In the genomic region with DNA sequence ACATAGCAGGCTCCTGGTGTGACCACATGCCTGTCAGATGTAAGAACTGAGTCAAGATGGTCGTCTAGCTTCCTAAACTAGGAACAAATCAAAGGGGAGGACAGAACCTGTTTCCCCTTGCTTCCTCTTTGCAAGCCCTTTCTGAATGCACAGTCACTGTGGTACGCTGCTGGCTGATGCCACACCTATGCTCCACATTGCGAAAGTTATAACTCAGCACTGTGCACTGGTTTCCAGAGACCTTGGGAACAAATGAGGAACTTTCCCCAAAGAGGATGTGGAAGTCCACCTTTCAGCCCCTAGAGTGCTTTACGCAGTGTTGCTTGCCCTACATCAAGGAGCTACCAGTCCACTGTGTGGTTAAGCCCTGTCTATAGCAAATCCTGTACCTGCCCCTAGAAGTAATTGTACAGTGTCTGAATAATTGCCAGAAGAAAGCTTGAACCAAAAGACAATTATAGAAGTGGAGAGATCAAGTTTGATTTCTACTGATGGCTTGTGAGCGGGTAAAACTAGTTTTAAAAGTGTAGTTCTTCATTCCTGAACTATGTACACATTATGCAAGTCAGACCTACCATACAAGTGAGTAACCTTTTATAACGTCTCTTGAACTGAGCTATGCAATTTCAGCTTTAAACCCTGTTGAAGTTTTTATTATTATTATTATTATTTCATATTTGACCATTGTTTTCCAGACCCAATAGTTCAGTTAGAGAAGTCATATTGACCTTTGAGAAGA, we compare ENCODE assay signal across 20 mouse cellular contexts. TPM values are rescaled to one million over a fixed set of nuclear protein-coding genes. Genes with fewer than 3 reads are reported as not detected.
DNase-seq lines count a peak whose midpoint lies in the region; ATAC-seq and TF ChIP-seq lines count a peak whose summit lies in the region.
"Had no signal": no experiment of that assay in that cellular context is flagged by ENCODE, and none has a peak within 500 bp of the region (broad histone marks: within the 10 kb centered on the region; RNA-seq: fewer than 3 reads in every experiment).

No protein-coding gene starts in this region.

- dilution Hi-C loops in CH12.LX (cut with MboI; ENCODE audit: extremely low pct_ligation_motif_present, extremely low pct_unique_long_range_greater_than_20kb, low sequenced_read_pairs), result no loop called here

- DNase-seq in embryonic facial prominence, embryonic 14.5 days (ENCODE audit: low spot score), result peak; percentile 26
- no peak for DNase-seq in embryonic facial prominence, embryonic 10.5 days (ENCODE audit: low spot score)
- peak; percentile 17 for DNase-seq in CH12.LX (ENCODE audit: extremely low read depth)
- DNase-seq in monocyte, adult 2 months (ENCODE audit: low read depth in 1 of 2, low spot score in 2 of 2), result peak; percentile 59 to 82
- DNase-seq in gastrocnemius, postnatal 10 days, result no peak
- no peak for DNase-seq in gastrocnemius, postnatal 4 days (ENCODE audit: low spot score in 2 of 2)
- DNase-seq in hindbrain, embryonic 14.5 days (ENCODE audit: low spot score), result no peak
- DNase-seq: cerebellum, adult 11 months; heart, adult 18-20 months; kidney, adult 11 months; kidney, postnatal 14 days; thymus, postnatal 4 days had no signal

- 79% methylated on average over 6 of the region's 6 CpGs for WGBS in embryonic facial prominence, embryonic 14.5 days
- 88% methylated on average over 6 of the region's 6 CpGs for WGBS in embryonic facial prominence, embryonic 10.5 days
- 56% methylated on average over 6 of the region's 6 CpGs for WGBS in lung, embryonic 16.5 days
- 87% methylated on average over 6 of the region's 6 CpGs for WGBS in hindbrain, embryonic 14.5 days

- ATAC-seq in embryonic facial prominence, embryonic 14.5 days (ENCODE audit: low read depth), result 0 out of 2 replicates have a peak, but pooled peaks have one; percentile 30
- ATAC-seq in lung, embryonic 16.5 days (ENCODE audit: low read depth), result peak; percentile 69
- no peak for ATAC-seq in hindbrain, embryonic 14.5 days (ENCODE audit: low FRiP score)
- ATAC-seq: midbrain, embryonic 16.5 days had no signal

- H3K36me3 ChIP-seq in embryonic facial prominence, embryonic 14.5 days (ENCODE audit: control insufficient read depth, insufficient read depth, low read length), result no peaks in the 10 kb centered on the region
- H3K36me3 ChIP-seq in embryonic facial prominence, embryonic 10.5 days (replicated peaks), result no peaks in the 10 kb centered on the region
- H3K36me3 ChIP-seq in CH12.LX (replicated peaks in 1 of 2; ENCODE audit: control insufficient read depth in 1 of 2, insufficient read depth in 1 of 2, low read length in 1 of 2), result no peaks in the 10 kb centered on the region
- H3K36me3 ChIP-seq in lung, embryonic 16.5 days (ENCODE audit: control insufficient read depth, insufficient read depth, low read length), result no peaks in the 10 kb centered on the region
- no peaks in the 10 kb centered on the region for H3K36me3 ChIP-seq in hindbrain, embryonic 14.5 days (replicated peaks; ENCODE audit: control insufficient read depth, insufficient read depth)
- H3K36me3 ChIP-seq: embryonic facial prominence, embryonic 13.5 days; forebrain, embryonic 12.5 days; hindbrain, embryonic 12.5 days; neural tube, embryonic 13.5 days had no signal

- TF ChIP-seq RAD21 in CH12.LX (IDR thresholded peaks at IDR 0.05; ENCODE audit: low read depth, low read length), result no peak

- in situ Hi-C loops in CH12.LX (cut with MboI; ENCODE audit: low pct_ligation_motif_present, low pct_unique_long_range_greater_than_20kb, low sequenced_read_pairs), result no loop called here

- no peaks in the 10 kb centered on the region for H3K79me2 ChIP-seq in CH12.LX (replicated peaks; ENCODE audit: control insufficient read depth, extremely low read depth, insufficient read depth, poor library complexity, severe bottlenecking)

- no peaks in the 10 kb centered on the region for H3K9me3 ChIP-seq in embryonic facial prominence, embryonic 14.5 days (ENCODE audit: control insufficient read depth, low read length)
- H3K9me3 ChIP-seq in embryonic facial prominence, embryonic 10.5 days, result no peaks in the 10 kb centered on the region
- no peaks in the 10 kb centered on the region for H3K9me3 ChIP-seq in CH12.LX (replicated peaks; ENCODE audit: low read length)
- no peaks in the 10 kb centered on the region for H3K9me3 ChIP-seq in lung, embryonic 16.5 days (ENCODE audit: control insufficient read depth, low read length)
- H3K9me3 ChIP-seq in hindbrain, embryonic 14.5 days (ENCODE audit: control insufficient read depth, low read length), result no peaks in the 10 kb centered on the region
- H3K9me3 ChIP-seq: embryonic facial prominence, embryonic 13.5 days; forebrain, embryonic 12.5 days; hindbrain, embryonic 12.5 days; neural tube, embryonic 13.5 days had no signal

- H3K4me1 ChIP-seq in embryonic facial prominence, embryonic 14.5 days (ENCODE audit: control insufficient read depth, insufficient read depth, low read length), result peaks cover 11% of the 10 kb centered on the region; the same call in 1 of the 2 replicates
- peaks cover 9% of the 10 kb centered on the region; the same call in 1 of the 2 replicates for H3K4me1 ChIP-seq in embryonic facial prominence, embryonic 10.5 days
- peaks cover 0 to 6% of the 10 kb centered on the region in 2 experiments; a peak in 2 of 4 replicates for H3K4me1 ChIP-seq in CH12.LX (ENCODE audit: control insufficient read depth in 1 of 2, insufficient read depth in 2 of 2)
- H3K4me1 ChIP-seq in lung, embryonic 16.5 days (replicated peaks; ENCODE audit: control insufficient read depth, insufficient read depth, low read length), result peaks cover 11% of the 10 kb centered on the region
- H3K4me1 ChIP-seq in hindbrain, embryonic 14.5 days (replicated peaks; ENCODE audit: control insufficient read depth, insufficient read depth, low read length), result peaks cover 8% of the 10 kb centered on the region

- no peak overlapping the region for H3K4me2 ChIP-seq in embryonic facial prominence, embryonic 14.5 days (ENCODE audit: low read depth, low read length)
- no peak overlapping the region for H3K4me2 ChIP-seq in CH12.LX (ENCODE audit: insufficient read depth, low read depth, poor library complexity, severe bottlenecking)
- no peak overlapping the region for H3K4me2 ChIP-seq in lung, embryonic 16.5 days (ENCODE audit: low read depth, low read length)
- no peak overlapping the region for H3K4me2 ChIP-seq in hindbrain, embryonic 14.5 days (replicated peaks)
- H3K4me2 ChIP-seq: embryonic facial prominence, embryonic 13.5 days; forebrain, embryonic 12.5 days; hindbrain, embryonic 12.5 days; neural tube, embryonic 13.5 days had no signal

- no peak overlapping the region for H3K4me3 ChIP-seq in embryonic facial prominence, embryonic 14.5 days (ENCODE audit: low read depth, low read length)
- no peak overlapping the region for H3K4me3 ChIP-seq in embryonic facial prominence, embryonic 10.5 days
- no peak overlapping the region for H3K4me3 ChIP-seq in CH12.LX (replicated peaks in 1 of 3; ENCODE audit: low read depth in 2 of 3, low read length in 2 of 3, poor library complexity in 1 of 3)
- H3K4me3 ChIP-seq in lung, embryonic 16.5 days (ENCODE audit: low read length), result no peak overlapping the region
- H3K4me3 ChIP-seq in hindbrain, embryonic 14.5 days (replicated peaks; ENCODE audit: low read length), result no peak overlapping the region
- H3K4me3 ChIP-seq: embryonic facial prominence, embryonic 13.5 days; forebrain, embryonic 12.5 days; hindbrain, embryonic 12.5 days; neural tube, embryonic 13.5 days had no signal

- no peaks in the 10 kb centered on the region for H3K27me3 ChIP-seq in embryonic facial prominence, embryonic 14.5 days (replicated peaks; ENCODE audit: control insufficient read depth, insufficient read depth, low read length)
- H3K27me3 ChIP-seq in embryonic facial prominence, embryonic 10.5 days (replicated peaks; ENCODE audit: low read depth, poor library complexity, severe bottlenecking), result peaks cover 29% of the 10 kb centered on the region
- no peaks in the 10 kb centered on the region for H3K27me3 ChIP-seq in CH12.LX (replicated peaks)
- H3K27me3 ChIP-seq in lung, embryonic 16.5 days (ENCODE audit: control insufficient read depth, insufficient read depth, low read depth, low read length), result no peaks in the 10 kb centered on the region
- no peaks in the 10 kb centered on the region for H3K27me3 ChIP-seq in hindbrain, embryonic 14.5 days (ENCODE audit: control insufficient read depth, insufficient read depth, low read length)
- H3K27me3 ChIP-seq: embryonic facial prominence, embryonic 13.5 days; hindbrain, embryonic 12.5 days had no signal

- TF ChIP-seq EP300 in CH12.LX (IDR thresholded peaks at IDR 0.05; ENCODE audit: low read length), result no peak

- TF ChIP-seq CTCF in CH12.LX (conservative IDR thresholded peaks at IDR 0.05 in 1 of 2, IDR thresholded peaks at IDR 0.05 in 1 of 2; ENCODE audit: low read depth in 2 of 2, low read length in 2 of 2), result no peak

- no peak overlapping the region for H3K9ac ChIP-seq in embryonic facial prominence, embryonic 14.5 days (ENCODE audit: low read depth, low read length)
- no peak overlapping the region for H3K9ac ChIP-seq in CH12.LX (ENCODE audit: insufficient read depth, low read depth)
- H3K9ac ChIP-seq in lung, embryonic 16.5 days (ENCODE audit: low read length), result no peak overlapping the region
- H3K9ac ChIP-seq in hindbrain, embryonic 14.5 days, result no peak overlapping the region
- H3K9ac ChIP-seq: embryonic facial prominence, embryonic 13.5 days; forebrain, embryonic 12.5 days; hindbrain, embryonic 12.5 days; neural tube, embryonic 13.5 days had no signal

- H3K27ac ChIP-seq in embryonic facial prominence, embryonic 14.5 days (replicated peaks; ENCODE audit: low read depth, low read length), result no peak overlapping the region
- no peak overlapping the region for H3K27ac ChIP-seq in embryonic facial prominence, embryonic 10.5 days (replicated peaks)
- H3K27ac ChIP-seq in CH12.LX (ENCODE audit: insufficient read depth, low read depth), result no peak overlapping the region
- peak overlapping the region; percentile 72 for H3K27ac ChIP-seq in lung, embryonic 16.5 days (ENCODE audit: low read length)
- no peak overlapping the region for H3K27ac ChIP-seq in hindbrain, embryonic 14.5 days
- H3K27ac ChIP-seq: embryonic facial prominence, embryonic 13.5 days; forebrain, embryonic 12.5 days; hindbrain, embryonic 12.5 days; neural tube, embryonic 13.5 days had no signal

- TF ChIP-seq POLR2A in CH12.LX (IDR thresholded peaks at IDR 0.05; ENCODE audit: low read depth, low read length), result no peak

RNA-seq across cellular contexts. Expression of gene Tigd4, which starts 4.8 kb away (rescaled TPM):
- polyA plus RNA-seq in embryonic facial prominence, embryonic 14.5 days (2014; fragmentation: Nextera tagmentation; extraction: Ambion mirVana), result 2.0 and 2.7 TPM in 2 replicates
- polyA plus RNA-seq in embryonic facial prominence, embryonic 10.5 days (2016; fragmentation: Nextera tagmentation; extraction: Ambion mirVana), result 0.04 TPM in 1 of 2 replicates, not detected in the other
- total RNA-seq in CH12.LX (2012; rRNA removed) (not detected in 2 replicates), CH12.LX (2014; rRNA removed) (not detected in 2 replicates)
- polyA plus RNA-seq in CH12.LX (2012; ENCODE audit: insufficient read length, low read depth), result not detected in 2 replicates
- 0.23 and 0.28 TPM in 2 replicates for polyA plus RNA-seq in lung, embryonic 16.5 days (2015; fragmentation: Nextera tagmentation; extraction: Ambion mirVana)
- total RNA-seq in gastrocnemius, postnatal 10 days (2021), result 10 to 100 TPM; 13.7 to 15.3 TPM
- total RNA-seq in gastrocnemius, postnatal 4 days (2021), result 10 to 100 TPM; 15.5 to 19.9 TPM
- not detected in 2 replicates for polyA plus RNA-seq in hindbrain, embryonic 14.5 days (2014; fragmentation: Nextera tagmentation; extraction: Ambion mirVana)
- total RNA-seq: adrenal gland, adult 18-20 months; heart, adult 18-20 months had no signal
- polyA plus RNA-seq: forebrain, embryonic 12.5 days; hindbrain, embryonic 12.5 days; limb, embryonic 11.5 days; midbrain, embryonic 16.5 days; neural tube, embryonic 13.5 days had no signal

RNA-seq across cellular contexts. Expression of gene Arfip1, which starts 15.7 kb away (rescaled TPM):
- polyA plus RNA-seq in embryonic facial prominence, embryonic 14.5 days (2014; fragmentation: Nextera tagmentation; extraction: Ambion mirVana), result 55.3 and 56.5 TPM in 2 replicates
- polyA plus RNA-seq in embryonic facial prominence, embryonic 10.5 days (2016; fragmentation: Nextera tagmentation; extraction: Ambion mirVana), result 28.1 and 31.2 TPM in 2 replicates
- total RNA-seq in CH12.LX (2012; rRNA removed) (29.6 and 36.2 TPM in 2 replicates), CH12.LX (2014; rRNA removed) (66.5 and 77.8 TPM in 2 replicates)
- 34.1 and 36.8 TPM in 2 replicates for polyA plus RNA-seq in CH12.LX (2012; ENCODE audit: insufficient read length, low read depth)
- polyA plus RNA-seq in lung, embryonic 16.5 days (2015; fragmentation: Nextera tagmentation; extraction: Ambion mirVana), result 65.4 and 65.6 TPM in 2 replicates
- total RNA-seq in gastrocnemius, postnatal 10 days (2021), result 10 to 100 TPM; 20.6 to 24.4 TPM
- 10 to 100 TPM; 32.3 to 40.5 TPM for total RNA-seq in gastrocnemius, postnatal 4 days (2021)
- polyA plus RNA-seq in hindbrain, embryonic 14.5 days (2014; fragmentation: Nextera tagmentation; extraction: Ambion mirVana), result 27.1 and 27.9 TPM in 2 replicates

Comparison
In these comparisons a context has a peak if more than half of its experiments do, and no peak if none do; other contexts are left out.
1. DNase-seq: peak in embryonic facial prominence, embryonic 14.5 days (single experiment), CH12.LX (single experiment) and monocyte, adult 2 months (2 of 2); none in embryonic facial prominence, embryonic 10.5 days (single experiment), gastrocnemius, postnatal 10 days (single experiment), gastrocnemius, postnatal 4 days (0 of 2) and hindbrain, embryonic 14.5 days (single experiment).